Mouse (Mus musculus) brain, adult 2 months (tissue): ENCODE measurements around the gene Galk2.

Experiments used
- DNase-seq: peaks from one replicate; pipeline ENCODE4 v3.0.0; 2011; ENCODE audit warnings: low read depth, low spot score

Gene Galk2

GRCm38 (mm10) chr2:125941111-125941785 lies 82.3 kb downstream of the Galk2 start:
- DNase-seq: peak; percentile 82

DNA sequence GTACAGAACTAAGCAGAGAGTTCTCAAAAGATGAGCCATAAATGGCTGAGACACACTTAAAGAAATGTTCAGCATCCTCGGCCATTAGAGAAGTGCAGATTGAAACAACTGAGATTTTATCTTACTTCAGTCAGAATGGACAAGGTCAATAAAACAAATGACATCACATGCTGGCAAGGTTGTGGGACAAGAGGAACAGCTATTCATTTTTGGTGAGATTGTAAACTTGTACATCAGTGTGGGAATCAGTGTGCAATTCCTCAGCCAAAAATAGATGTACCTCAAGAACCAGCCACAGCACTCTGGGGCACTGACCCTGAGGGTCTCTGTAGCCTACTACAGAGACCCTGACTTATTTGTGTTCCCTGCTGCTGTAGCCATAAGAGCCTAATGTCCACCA lies 84.4 kb downstream of the Galk2 start:
- no peak for DNase-seq

DNA sequence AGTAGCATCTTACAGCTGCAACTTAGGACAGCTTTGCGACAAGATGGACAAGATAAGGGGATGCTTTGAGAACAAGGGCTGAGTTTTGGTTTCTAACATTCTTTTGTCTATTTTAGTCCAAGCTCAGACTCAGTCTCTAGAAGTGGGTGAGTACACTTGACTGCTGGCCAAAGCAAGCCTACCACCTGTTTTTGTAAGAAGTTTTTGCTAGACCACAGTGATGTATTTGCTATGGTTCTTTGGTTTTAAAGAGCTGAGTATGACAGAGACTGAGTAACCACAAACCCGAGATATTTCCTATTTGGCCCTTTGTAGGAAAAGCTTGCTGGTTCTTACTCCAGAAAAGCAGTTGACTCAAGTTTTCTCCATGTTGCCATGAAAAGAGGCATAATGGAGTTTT lies 89.3 kb downstream of the Galk2 start:
- peak; percentile 55 for DNase-seq

DNA sequence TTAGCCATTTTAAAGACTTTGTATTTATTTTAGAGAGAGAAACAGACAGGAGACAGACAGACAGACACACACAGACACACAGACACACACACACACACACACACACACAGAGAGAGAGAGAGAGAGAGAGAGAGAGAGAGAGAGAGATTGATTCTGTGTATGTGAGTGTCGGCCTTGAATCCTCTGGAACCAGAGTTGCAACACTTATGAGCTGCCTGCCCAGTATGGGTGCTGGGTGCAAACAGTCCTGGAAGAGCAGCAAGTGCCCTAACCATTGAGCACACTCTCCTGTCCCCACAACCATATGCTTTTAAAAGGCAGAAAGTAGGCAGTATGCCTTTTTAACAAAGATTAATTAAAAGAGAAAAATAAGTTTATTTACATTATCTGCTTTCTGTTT lies 109.9 kb downstream of the Galk2 start:
- DNase-seq: no peak

DNA sequence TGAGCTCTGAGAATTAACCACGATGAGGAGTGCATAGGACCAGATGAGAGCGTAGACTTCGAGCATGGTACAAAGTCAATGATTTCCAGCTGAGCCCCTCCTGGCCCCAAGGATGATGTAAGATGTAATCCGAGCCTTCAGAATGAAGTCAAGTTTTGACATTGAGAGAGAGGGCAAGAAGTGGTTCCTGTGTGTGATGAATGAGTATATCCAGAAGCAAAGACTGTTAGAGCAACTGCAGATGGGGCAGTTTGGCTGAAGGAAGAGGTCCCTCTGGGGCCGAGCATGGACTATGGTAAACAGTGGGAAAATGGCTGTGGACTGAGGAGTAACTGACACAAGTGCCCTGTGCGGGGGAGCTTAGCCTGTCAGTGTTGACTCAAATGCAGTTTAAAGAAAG lies 114.3 kb downstream of the Galk2 start:
- no peak for DNase-seq

GRCm38 (mm10) chr2:125975206-125975605 lies 116.3 kb downstream of the Galk2 start:
- no peak for DNase-seq

- no peak for DNase-seq
Measured at GRCm38 (mm10) chr2:125975808-125976345, 117.0 kb downstream of the Galk2 start.

- DNase-seq: no peak
Measured at GRCm38 (mm10) chr2:126002291-126002690, 143.4 kb downstream of the Galk2 start.

GRCm38 (mm10) chr2:126006088-126006487 lies 147.2 kb downstream of the Galk2 start:
- peak; percentile 75 for DNase-seq

DNA sequence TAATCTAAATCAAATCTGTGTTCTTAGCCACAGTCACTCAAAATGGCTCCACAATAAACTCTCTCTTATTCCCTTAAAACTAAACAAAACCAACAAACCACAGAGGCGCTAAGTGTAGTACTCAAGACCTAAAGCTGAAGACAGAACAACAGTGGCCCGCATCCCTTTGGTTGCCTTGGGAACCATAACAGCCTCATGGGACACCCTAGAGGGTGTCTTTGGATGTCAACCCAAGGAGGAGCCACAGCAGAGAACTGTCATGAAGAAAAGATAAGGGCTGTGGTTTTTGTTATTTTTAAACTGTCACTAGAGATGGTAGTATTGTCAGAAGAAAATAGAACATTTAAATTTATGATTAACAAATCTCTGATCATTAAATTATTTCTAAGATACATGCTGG lies 147.8 kb downstream of the Galk2 start:
- no peak for DNase-seq

DNA sequence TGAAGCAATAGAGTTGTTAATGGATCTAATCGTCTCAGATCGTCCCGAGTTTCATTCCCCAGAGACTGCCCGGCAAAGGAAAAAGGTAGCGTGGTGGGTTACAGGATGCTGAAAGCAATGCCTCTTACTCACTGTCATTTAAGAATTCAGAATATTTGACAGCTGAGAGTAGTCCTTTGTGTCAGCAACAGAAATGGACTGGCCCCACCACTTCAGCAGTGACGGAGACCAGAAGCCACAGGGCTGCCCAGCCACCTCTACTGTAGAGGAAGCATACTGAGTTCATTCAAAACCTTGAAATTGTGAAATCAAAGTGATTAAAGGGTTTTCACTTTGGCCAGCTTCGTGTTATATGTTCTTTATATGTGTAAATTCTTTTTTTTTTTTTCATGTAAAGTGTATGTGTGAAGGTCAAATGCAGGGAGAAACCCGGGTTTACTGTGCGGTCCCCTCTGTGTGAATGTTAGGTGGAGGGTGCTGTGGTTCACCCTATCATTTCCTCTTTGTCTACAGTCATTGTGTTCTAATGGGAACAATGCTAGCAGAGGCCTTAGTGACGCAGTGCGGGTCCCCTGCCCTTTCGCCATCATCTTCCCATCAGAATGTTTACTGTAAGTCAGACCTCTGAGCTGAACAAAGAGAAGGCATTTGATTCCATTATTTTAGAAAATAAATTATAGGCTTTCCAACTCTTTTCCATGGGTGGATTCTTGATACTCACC lies 156.2 kb downstream of the Galk2 start:
- DNase-seq: no peak

DNA sequence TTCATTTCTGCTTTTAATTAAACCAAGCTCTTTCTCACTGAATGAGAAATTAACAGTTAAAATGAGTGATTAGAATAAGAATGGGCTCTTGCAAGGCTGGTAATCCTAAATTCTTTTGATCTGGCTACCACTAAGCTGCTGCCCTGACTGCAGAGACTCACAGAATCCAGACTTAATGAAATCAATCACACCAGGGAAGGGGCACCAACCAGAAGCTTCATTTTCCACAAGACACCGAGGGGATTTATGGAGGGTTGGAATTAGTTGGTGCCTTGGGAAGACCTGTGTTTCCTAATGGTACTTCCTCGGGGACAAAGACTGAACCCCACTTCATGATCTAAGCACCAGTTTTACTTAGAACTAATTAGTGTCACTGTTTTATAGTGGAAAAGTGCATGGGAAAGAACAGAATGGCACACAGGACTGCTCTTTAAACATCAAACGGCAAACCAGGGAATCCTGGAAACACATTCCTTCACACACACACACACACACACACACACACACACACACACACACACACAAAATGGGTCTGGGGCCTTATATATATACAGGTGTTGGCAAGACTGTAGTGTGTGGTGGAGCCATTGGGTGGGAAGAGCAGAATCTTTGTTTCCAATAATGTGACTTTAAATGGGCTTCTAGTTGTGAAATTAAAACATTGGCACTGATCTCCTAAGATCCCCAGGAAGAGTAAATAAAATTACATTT lies 157.0 kb downstream of the Galk2 start:
- DNase-seq: no peak

GRCm38 (mm10) chr2:126031186-126031900 lies 172.4 kb downstream of the Galk2 start:
- peak; percentile 35 for DNase-seq

DNA sequence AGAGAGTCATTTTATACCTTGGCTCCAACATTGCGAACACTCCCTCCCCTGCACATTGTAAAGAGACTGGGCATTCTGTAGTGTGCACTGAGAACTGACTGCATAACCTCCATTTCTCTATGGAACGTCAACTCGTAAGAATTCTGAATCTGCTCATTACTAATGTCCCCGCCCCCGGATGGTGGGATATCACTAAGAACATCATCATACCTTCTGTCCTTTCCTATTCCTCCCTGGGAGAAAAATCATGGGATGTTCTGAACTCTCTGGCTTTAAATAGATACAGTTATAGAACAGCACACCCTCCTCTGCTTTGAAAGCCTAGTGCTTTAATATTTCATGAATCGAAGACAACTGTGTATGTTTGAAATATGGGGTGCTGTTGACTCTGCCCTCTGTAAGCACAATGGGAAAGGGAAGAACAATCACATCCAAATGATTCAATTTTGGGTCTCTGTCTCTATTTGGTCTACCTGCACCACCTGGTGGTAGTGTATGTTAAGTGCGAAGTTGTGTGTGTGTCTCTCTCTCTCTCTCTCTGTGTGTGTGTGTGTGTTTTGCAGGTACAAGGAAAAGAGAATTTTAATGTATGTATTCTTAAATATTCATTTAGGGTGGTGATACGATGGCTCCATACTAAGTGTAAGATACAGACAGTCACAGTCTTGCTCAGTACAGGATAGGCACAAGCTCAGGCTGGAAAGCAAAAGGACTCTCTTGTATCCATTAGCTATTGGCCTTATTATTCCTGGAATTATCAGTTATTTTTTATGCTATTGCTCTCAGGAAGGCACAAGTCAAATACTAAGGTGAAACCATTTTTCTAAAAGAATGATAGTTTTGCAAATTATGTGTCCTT lies 174.4 kb downstream of the Galk2 start:
- DNase-seq: peak; percentile 45
